Mouse (Mus musculus) kidney, adult 2 months (tissue): ENCODE data around the gene Zfp143.
"Not testable (repeated sequence)": the region's sequence is repeated elsewhere in the genome, so short reads cannot be mapped to it uniquely, and the experiment has no call there.

Source experiments
- CTCF ChIP-seq: fragments of 200-500 bp; conservative IDR thresholded peaks from 2 replicates; pipeline ENCODE4 v1.5.1; 2011; ENCODE audit warnings: low read depth, mild to moderate bottlenecking, control low read depth, low read length, moderate library complexity, mixed read lengths; ENCODE audit not compliant: insufficient read depth, insufficient read length
- POLR2A ChIP-seq: fragments of 200-500 bp; IDR thresholded peaks from one replicate; pipeline ENCODE4 v1.6.1; 2011; ENCODE audit warnings: low read depth, low read length, control low read depth

GRCm38 (mm10) chr7:110057723-110058122 is 3.3 kb upstream of the Zfp143 start:
- TF ChIP-seq CTCF, POLR2A: not testable (repeated sequence)
